Mouse (Mus musculus): ENCODE measurements around the gene Gm49395.

Gene Gm49395

DNA sequence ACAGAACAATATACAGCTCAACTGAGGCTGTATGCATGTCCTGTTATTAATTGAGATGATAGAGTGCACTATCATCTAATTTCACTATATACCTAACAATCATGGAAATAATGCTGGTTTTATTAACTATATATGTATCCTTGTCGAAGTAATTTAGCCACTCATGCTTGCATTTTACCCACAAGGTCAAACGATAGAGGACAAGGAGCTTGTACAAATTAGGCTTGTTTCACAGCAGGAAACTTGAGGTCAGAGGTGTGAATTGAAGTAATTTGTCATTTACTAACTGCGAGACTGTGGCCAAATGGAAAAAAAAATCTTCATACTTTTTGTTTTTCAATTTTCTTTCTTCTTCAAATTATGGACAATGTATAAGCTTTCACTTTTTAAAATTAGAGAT is 3.5 kb downstream of the Gm49395 start:
- no peak for DNase-seq (ENCODE audit: low spot score)

DNA sequence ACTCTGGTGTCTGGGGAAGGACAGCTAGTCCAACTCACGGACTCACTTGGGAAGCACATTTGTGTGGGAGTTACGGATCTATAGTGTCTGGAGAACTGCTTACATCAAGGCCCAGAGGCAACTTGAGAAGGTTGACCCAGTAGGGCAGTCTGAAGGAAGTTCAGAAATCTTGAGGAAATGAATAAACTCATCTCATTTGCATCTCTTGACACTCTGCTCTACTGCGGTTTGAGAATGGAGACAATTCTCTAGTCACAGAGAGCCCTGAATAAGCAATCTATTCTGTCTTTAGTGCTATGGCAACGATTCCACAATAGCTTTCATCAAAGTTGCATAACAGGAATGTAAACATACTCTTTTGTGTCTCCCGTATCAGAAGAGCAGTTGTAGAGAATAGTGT is 4.8 kb downstream of the Gm49395 start:
- DNase-seq (ENCODE audit: low spot score): no peak

DNA sequence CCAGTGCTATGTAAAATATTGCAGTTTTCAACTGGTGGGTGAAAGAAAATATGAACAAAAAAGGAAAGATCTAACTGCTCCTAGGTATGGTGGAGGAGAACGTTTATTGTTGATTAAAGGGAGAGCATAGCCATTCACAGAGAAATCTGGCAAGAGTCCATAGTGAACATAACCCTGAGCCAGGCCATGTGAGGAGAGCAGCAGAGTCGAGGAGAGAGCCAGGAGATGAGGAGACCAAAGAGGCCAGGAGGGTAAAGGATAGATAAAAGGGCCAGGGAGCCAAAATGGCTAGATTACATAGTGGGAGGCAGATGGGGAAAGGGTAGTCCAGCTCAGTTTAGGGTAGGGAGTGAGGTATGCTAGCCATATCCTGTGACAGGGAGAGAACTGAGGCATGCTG is 5.5 kb downstream of the Gm49395 start:
- DNase-seq (ENCODE audit: low spot score): no peak

DNA sequence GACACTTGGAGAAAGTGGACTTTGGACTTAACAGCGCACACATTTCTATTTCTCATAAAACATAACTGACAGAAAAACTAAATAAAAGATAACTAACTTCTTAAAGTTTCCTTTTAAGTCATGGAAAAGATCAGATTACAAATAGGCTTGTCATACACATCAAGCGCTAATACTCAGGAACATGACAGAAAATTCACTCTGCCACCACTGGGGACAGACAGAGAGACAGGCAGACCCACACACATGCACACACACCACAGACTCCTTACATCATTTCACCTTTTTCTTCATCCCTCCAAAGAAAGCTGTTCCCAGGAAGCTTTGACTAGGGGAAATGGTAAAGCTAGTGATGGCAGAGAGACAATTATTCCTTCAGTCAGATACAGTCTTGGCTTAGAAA is 6.3 kb downstream of the Gm49395 start:
- no peak for DNase-seq (ENCODE audit: low spot score)

GRCm38 (mm10) chr13:115091511-115091910 is 10.2 kb downstream of the Gm49395 start:
- peak; percentile 38 for DNase-seq (ENCODE audit: low spot score)

DNA sequence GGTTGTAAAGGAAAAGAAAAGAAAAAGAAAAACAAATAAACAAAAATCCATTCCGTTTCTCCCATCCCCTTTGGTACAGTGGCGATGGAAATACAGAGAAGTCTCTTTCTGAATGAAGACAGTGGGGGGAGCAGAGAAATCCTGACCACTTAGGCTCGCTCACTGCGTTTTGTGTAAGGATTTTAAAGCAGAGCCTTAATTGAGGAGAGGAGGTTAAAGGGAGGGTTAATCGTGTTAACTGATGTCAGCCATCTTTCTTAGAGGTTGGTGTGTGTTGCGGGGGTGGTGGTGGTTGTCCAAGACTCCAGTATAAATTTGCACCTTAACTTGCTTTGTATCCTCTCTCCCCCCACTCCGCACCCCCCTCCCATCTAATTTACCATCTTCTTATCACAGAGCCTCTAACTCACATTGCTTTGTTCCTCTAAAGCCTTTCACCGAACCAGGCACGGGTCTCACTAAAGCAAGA is 10.7 kb downstream of the Gm49395 start:
- DNase-seq (ENCODE audit: low spot score): peak; percentile 27

DNA sequence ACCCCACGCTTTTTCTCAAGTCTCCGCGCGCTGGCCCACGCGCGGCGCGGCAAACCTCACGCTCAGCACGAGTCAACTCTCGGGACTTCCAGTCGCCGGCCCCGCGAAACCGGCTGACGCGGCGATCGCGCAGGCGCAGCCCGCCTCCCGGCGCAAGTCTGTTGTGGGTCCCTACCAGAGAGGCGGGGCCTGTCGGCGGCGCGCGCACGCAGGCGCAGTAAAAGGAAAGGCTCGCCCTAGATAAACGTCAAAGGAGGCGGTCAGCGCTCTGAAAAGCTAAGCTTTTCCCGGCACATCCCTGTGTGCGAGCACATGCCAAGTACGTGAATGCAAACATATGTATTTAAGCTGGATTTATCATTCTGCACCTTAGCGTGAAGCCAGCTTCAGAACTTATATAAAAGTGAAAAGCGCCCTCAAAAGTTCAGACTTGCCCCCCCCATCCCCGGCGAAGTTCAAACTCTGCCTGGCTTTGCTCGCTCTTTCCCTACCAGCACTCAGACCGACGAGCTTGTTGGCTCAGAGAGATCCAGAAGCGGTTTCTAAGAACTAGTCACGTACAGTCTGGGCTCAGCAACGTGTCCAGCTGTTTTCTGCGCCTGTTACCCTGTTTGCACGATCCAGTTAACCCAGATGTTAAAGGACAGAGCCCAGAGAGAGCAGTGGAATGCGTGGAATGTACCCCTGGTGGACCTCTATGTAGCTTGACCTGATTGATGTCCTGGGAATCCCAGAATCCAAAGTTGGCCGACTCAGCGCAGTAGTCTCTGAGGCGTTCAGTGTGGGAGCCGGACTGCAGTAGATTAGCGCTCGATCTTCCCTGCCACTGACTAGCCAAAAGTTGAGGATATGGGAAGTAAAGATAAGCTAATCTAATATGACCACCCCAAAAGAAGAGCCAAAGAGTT is 11.4 kb downstream of the Gm49395 start, which contains the start of gene Pelo:
Gene Pelo, minus strand, starts transcription at position 118 of the 908 bp plus-strand sequence.
- peak; percentile 93 for DNase-seq (ENCODE audit: low spot score)

GRCm38 (mm10) chr13:115089395-115090025 is 12.2 kb downstream of the Gm49395 start:
- DNase-seq (ENCODE audit: low spot score): peak; percentile 45

- DNase-seq (ENCODE audit: low spot score): no peak
Observed at GRCm38 (mm10) chr13:115089020-115089394, 12.7 kb downstream of the Gm49395 start.

DNA sequence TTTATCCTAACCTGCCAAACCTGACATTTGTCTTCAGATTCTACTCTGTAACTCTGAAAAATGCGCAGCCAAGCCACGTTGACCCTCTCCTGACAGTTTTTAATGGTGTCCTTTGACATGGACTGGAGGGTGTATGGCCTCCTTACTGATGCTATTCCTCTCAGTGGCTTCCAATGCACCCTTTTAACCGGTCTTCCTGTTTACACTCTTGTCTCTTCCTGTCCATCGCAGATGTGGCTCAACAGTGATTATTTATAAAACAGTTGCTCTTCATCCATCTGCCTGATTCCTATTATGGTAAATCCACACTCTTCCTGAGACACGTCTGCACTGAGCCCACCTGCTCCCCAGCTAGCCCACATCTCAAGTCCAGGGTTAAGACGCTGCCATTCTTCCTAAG is 15.7 kb downstream of the Gm49395 start:
- DNase-seq (ENCODE audit: low spot score): no peak

DNA sequence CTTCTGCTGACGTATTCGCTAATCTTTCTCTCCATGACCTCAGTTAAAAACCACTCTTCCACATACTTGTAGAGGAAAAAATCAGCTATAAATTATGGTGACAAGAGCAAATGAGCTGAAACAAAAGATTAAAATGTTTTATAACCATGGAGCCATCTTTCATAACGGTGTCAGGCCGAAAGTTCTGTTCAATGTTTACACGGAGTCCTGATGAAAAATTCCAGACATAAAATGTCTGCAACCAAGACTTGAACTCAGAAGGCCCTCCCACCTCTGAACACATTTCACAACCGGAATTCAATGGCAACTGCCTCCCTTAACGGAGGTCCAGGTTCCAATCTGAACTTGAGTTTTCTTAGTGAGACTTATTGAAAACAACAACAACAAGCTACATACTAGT is 19.4 kb downstream of the Gm49395 start:
- DNase-seq (ENCODE audit: low spot score): no peak

- DNase-seq (ENCODE audit: low spot score): no peak
Observed at GRCm38 (mm10) chr13:115079996-115080585, 21.6 kb downstream of the Gm49395 start.

DNA sequence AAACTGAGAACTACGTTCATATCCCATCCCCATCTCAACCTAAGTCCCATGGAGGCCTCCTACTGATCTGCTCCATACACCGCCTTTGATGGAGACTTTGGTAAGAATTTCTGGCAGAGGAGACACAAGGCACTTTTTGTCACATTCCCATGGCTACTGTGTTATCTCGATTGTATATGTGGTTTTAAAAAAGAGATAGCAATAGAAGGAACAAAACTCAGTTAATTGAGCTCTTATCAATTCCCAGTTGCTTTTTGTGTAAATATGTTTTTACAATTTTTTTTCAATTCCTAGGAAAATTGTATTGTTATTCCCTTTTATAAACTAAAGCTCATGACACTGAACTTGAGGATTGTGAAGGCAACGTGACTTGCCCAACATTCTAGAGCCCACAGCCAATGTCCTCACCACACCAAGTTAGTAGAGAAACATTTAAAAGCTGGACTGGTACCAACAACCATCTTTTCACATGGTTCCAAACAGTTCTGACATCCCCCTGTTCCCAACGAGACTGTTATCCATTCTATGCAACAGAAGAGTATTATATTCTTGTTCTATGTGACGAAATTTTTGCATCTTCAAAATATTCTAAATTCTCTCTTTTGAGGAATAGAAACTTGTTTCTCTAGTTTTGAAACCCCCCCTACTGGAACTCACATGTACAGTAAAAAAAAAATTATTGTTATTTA is 22.6 kb downstream of the Gm49395 start:
- no peak for DNase-seq (ENCODE audit: low spot score)

DNA sequence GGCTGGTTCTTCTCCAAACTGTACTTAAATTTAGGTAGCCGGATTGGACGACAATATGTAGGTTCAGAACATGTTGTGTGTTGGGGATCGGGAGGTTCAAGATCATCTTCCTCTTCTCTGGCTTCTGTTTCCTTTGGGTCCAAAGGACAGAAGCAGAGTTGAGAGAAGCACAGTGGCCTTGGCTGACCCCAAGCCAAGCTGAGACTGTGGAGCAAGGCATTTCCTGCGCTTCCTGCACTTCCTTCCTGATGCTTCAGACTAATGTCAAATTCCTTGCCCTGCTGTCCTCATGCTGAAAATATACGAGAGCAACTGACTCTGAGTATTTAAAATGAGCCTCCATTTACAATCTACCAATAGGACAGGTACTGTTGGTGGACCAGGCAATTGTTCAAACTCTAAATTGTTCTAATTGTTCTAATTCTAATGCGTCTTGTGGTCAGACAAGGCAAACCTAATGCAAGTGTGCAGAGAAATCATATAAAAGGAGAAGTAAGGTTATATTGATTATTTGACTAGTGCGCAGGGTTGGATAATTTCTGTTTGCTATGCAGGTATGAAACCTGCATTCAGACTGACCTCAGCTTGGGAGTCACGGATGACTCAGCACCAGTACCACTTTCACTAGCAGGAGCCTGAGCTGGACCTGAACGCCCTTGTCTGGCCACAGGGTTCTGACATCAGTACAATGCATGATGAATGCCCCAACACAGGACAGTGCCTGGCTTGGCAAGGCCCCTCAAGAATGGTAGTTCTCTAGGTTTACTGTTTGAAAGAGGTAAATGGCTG is 24.2 kb downstream of the Gm49395 start:
- peak; percentile 21 for DNase-seq (ENCODE audit: low spot score)

- DNase-seq (ENCODE audit: low spot score): no peak
Observed at GRCm38 (mm10) chr13:115072386-115072785, 29.3 kb downstream of the Gm49395 start.

- no peak for DNase-seq (ENCODE audit: low spot score)
Observed at GRCm38 (mm10) chr13:115071431-115071830, 30.3 kb downstream of the Gm49395 start.

- DNase-seq (ENCODE audit: low spot score): no peak
Observed at GRCm38 (mm10) chr13:115067968-115068330, 33.8 kb downstream of the Gm49395 start.

GRCm38 (mm10) chr13:115067324-115067967 is 34.3 kb downstream of the Gm49395 start:
- no peak for DNase-seq (ENCODE audit: low spot score)

DNA sequence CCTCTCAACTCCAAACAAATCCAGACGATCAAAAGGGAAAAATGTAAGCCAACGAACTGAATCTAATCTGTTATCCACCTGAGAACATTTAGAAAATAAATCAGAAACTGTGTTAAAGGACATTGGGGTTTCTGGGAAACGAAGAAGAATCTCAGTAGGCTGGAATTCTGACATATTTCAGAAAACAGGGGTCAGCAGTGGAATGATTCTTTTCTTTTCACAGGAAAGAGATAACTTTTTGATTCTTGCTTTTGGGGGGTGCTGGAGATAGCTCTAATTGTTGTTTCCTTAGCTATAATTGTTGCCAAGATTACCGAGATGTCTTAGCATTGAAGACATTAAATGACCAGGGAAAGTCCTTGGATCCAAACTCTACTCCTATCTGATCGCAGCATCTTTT is 44.2 kb downstream of the Gm49395 start:
- no peak for DNase-seq (ENCODE audit: low spot score)

DNA sequence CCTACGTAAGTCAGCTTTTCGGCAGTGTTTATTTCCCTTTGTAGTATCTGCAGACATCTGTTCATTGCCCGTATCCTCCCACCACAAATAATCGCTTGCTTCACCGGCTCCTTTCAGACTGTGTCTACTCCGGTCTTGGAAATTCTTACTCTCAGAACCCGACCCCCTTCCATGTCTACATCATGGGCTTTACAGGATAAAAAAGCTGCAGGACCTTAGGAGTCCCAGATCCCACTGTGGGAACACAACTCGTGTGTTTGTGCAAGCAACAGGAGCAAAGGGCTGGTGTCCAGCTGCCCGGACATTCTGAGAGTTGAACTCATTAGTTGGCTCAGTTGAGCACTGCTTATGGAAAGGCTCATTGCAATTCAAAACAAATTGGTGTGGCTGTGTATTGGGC is 46.9 kb downstream of the Gm49395 start:
- peak; percentile 21 for DNase-seq (ENCODE audit: low spot score)

- no peak for DNase-seq (ENCODE audit: low spot score)
Observed at GRCm38 (mm10) chr13:115052568-115052967, 49.2 kb downstream of the Gm49395 start.

All from embryo, embryonic 10 days (tissue).